24 mouse cellular contexts compared by ENCODE assay signal in the genomic region with DNA sequence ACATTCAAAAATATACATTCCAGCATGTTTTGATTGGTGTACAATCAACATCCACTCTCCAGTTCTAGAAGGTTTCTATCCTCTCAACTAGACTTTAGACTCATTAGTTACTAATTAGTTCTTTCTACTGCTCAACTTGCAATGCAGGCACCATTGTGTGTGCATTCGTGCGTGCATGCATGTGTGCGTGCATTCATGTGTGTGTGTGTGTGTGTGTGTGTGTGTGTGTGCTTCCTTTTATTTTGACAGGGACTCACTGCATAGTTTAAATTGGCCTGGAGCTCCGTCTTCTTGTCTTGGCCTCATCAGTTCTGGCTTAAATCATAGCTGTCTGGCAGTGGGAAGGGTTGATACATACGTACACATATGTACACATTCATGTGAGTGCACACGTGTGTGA.
"Had no signal": no experiment of that assay in that cellular context is flagged by ENCODE, and none has a peak within 500 bp of the region (broad histone marks: within the 10 kb centered on the region; RNA-seq: fewer than 3 reads in every experiment).

No protein-coding gene starts in this region.

- H3K4me2 ChIP-seq: heart, embryonic 12.5 days; hindbrain, embryonic 12.5 days; hindbrain, embryonic 14.5 days; intestine, embryonic 15.5 days; kidney, embryonic 15.5 days; limb, embryonic 12.5 days; liver, embryonic 11.5 days; liver, embryonic 13.5 days had no signal

- H3K4me1 ChIP-seq: hindbrain, embryonic 12.5 days; intestine, embryonic 15.5 days; liver, embryonic 13.5 days had no signal

- H3K36me3 ChIP-seq: heart, embryonic 10.5 days; heart, embryonic 12.5 days; hindbrain, embryonic 10.5 days; hindbrain, embryonic 12.5 days; intestine, embryonic 15.5 days; kidney, embryonic 15.5 days; limb, embryonic 10.5 days; limb, embryonic 12.5 days; liver, embryonic 13.5 days had no signal

- DNase-seq: gastrocnemius, adult 2 months; gastrocnemius, postnatal 10 days; gastrocnemius, postnatal 25 days; heart, postnatal 10 days; heart, postnatal 4 days; kidney, adult 18-20 months; kidney, postnatal 14 days; liver; liver, embryonic 13.5 days had no signal

- H3K9ac ChIP-seq: heart, embryonic 12.5 days; hindbrain, embryonic 12.5 days; hindbrain, embryonic 14.5 days; intestine, embryonic 15.5 days; kidney, embryonic 15.5 days; limb, embryonic 12.5 days; liver, embryonic 13.5 days had no signal

- H3K9me3 ChIP-seq: heart, embryonic 10.5 days; heart, embryonic 12.5 days; hindbrain, embryonic 10.5 days; hindbrain, embryonic 12.5 days; intestine, embryonic 15.5 days; kidney, embryonic 15.5 days; limb, embryonic 10.5 days; limb, embryonic 12.5 days; liver, embryonic 13.5 days had no signal

- ATAC-seq: hindbrain, embryonic 16.5 days; inflammation-experienced regulatory T-cells, adult 6 months; intestine, embryonic 15.5 days; intestine, postnatal 0 days had no signal

- H3K27ac ChIP-seq: gastrocnemius, adult 2 months; heart, embryonic 10.5 days; hindbrain, embryonic 10.5 days; hindbrain, embryonic 12.5 days; hindbrain, embryonic 14.5 days; intestine, embryonic 15.5 days; layer of hippocampus, adult 2 months; left cerebral cortex, adult 2 months; limb, embryonic 12.5 days; liver, embryonic 13.5 days had no signal

- H3K27me3 ChIP-seq: heart, embryonic 12.5 days; hindbrain, embryonic 12.5 days; intestine, embryonic 15.5 days; kidney, embryonic 15.5 days; limb, embryonic 12.5 days; liver, embryonic 13.5 days had no signal

- H3K4me3 ChIP-seq: gastrocnemius, adult 2 months; heart, embryonic 10.5 days; heart, embryonic 12.5 days; hindbrain, embryonic 10.5 days; hindbrain, embryonic 12.5 days; intestine, embryonic 15.5 days; kidney, embryonic 15.5 days; layer of hippocampus, adult 2 months; left cerebral cortex, adult 2 months; limb, embryonic 10.5 days; limb, embryonic 12.5 days; liver, embryonic 13.5 days had no signal
